Mouse (Mus musculus): ENCODE measurements at regions not wholly inside any gene's neighbourhood (a gene's known extent, or its start where the extent isn't known, plus 50 kb on each side); places are given as distances from the start of the nearest gene placed in this dataset.

- DNase-seq (ENCODE audit: low spot score) = no peak
Measured at GRCm38 (mm10) chr15:27270203-27270602, 196.3 kb upstream of the Ank start.

- no peak for DNase-seq (ENCODE audit: low spot score)
Measured at GRCm38 (mm10) chr15:27282279-27282678, 184.2 kb upstream of the Ank start.

GRCm38 (mm10) chr15:27303856-27304255 is 162.6 kb upstream of the Ank start:
- no peak for DNase-seq (ENCODE audit: low spot score)

- no peak for DNase-seq (ENCODE audit: low spot score)
Measured at GRCm38 (mm10) chr15:27304256-27304655, 162.2 kb upstream of the Ank start.

DNA sequence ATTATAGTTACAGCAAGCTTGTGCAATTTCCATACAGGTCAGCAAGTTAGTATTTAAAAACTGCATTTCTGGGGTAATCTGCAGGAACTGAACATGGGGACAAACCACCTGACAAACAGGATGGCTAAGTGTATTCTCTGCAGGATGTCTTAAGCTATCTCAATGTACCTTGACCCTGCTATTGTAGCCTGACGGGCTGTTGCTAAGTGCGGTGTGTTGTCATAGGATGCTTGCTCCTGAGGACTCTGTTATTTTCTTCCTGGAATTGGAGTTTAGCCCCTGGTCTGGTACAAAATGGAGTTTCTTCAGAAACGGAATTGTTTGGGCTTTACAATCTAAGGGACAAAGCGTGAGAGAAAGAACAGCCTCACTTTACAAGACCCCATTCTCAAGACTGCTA is 161.4 kb upstream of the Ank start:
- DNase-seq (ENCODE audit: low spot score) = no peak

DNA sequence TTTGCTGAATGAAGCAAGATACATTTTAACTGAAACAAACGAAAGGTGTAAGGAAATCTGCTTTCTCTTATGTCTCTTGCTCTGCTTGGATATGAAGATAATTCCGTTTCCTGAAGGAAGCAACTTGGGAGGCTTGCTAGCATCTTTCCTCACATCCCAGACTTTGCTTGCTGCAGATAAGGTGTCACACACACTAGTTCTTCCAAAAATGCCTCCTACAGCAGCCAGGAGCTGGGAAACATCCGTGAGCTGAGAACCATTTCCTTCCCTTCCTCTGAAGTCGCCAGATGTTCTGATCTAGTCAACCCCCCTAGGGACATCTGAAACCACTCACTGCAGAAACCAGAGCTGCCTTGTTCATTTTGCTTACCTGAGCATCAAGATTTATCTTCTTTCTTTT is 157.8 kb upstream of the Ank start:
- no peak for DNase-seq (ENCODE audit: low spot score)

DNA sequence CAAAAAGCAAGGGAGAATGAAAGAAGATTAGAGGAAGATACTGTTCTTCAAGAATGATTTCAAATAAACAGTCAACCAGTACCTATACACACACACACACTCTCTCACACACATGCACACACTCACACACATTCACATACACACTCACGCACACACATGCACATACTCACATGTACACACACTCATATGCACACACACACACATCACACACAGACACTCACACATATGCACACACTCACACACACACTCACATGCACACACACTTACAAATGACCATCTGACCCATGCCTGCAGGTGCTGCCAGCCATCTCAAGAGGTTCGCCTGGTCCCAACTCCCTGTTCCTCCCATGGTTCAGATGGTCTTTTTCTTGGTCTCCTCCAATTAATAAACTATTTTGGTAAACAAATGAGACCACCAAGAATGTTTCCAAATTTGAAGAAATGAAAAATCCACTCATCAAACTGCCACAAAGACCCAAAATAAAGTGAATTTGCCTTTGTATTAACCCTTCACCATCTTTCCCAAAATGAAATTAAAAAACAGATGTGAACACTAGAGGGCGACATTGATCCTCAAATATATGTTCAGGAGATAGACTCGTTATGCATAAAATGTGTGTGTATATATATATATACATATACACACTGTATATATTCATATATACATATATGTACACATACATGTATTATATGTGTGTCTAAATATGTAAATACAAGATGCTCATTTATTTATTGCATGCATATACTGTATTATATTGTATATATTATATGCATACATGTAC is 150.3 kb upstream of the Ank start:
- DNase-seq (ENCODE audit: low spot score) = peak; percentile 42

GRCm38 (mm10) chr15:27316746-27317129 is 149.7 kb upstream of the Ank start:
- no peak for DNase-seq (ENCODE audit: low spot score)

DNA sequence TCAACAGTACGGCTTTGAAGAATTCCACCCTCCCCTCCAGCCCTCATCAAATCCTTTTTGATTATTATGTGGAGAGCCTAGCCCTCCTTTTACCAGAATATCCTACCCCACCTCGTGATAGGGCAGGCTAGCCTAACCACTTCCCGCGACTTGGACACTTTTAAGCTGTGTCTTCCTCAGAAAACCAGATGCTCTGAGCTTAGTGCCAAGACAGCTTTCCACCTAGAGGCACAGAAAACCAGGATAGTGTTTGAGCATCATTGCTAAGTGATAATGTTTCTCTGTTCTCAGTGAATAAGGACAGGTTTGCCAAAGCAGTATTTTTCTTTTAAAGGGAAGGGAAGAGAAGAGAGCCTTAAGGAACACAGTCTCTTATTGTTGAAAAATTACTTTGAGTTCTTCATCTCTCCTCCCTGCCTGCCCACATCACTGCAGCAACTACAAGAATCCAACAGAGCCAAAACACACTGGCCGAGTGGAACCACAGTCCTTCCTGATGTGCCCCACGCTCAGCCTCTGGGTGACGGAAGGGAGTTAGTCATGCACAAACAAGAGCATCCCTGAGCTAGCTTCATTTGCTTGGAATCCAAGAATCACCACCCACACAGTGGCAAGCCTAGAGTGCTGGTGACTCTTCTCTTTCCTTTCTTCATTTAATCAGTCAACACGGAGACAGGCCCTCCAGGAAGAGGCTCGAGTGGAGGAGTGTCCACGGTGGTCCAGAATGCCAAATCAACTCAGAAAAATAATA is 144.4 kb upstream of the Ank start:
- DNase-seq (ENCODE audit: low spot score) = no peak

DNA sequence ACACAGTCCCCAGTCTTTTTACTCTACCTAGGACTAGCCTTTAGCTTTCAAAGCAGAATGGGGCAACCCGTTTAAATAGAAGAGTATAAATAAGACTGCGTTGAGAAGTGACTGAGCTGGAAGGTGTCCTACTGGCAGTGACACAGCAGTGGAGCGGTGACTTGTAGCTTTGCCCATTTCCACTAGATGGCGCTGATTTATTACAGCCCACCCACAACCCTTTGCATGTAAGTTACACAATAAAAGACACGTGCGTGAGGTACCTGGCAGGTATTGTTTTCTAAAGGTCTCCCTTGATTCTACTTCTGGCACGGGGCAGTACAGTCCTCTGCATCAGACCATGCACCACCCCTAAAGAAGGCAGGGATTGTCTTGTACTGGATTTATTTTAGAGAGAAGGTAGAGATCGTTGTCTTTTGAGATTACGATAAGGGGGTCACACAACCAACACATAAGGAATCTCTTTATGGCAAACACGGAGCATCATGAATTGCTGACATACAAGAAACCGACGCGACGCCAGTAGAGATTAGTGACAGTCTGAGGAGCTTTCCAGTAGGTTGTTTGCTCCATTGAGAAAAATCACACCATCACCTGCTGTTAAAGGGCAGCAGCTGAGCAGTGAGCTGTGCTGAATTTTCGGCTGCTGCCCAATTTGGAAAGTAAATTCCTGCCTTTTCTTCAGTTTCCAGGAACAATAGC is 140.5 kb upstream of the Ank start:
- peak; percentile 48 for DNase-seq (ENCODE audit: low spot score)

- no peak for DNase-seq (ENCODE audit: low spot score)
Measured at GRCm38 (mm10) chr15:27326549-27326876, 140.0 kb upstream of the Ank start.

GRCm38 (mm10) chr15:27327744-27328143 is 138.7 kb upstream of the Ank start:
- DNase-seq (ENCODE audit: low spot score) = no peak

DNA sequence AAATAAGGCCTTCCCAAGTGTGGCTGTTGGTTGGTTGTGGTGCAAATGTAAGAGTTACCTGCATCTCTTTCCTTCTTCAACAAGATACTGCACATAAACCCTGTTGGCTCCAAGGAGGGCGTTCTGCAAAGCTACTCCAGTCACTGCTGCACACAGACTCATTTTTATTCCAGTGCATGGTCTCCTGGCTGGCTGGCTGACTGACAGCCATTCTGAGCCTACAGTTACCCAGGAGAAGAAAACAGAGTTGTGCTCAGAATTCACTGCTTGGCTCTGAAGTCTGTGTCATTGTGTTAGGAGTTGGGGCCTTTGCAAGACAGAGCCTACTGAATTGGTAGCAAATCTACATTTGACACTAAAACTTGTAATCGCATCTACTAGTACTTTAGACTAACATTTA is 138.0 kb upstream of the Ank start:
- no peak for DNase-seq (ENCODE audit: low spot score)

DNA sequence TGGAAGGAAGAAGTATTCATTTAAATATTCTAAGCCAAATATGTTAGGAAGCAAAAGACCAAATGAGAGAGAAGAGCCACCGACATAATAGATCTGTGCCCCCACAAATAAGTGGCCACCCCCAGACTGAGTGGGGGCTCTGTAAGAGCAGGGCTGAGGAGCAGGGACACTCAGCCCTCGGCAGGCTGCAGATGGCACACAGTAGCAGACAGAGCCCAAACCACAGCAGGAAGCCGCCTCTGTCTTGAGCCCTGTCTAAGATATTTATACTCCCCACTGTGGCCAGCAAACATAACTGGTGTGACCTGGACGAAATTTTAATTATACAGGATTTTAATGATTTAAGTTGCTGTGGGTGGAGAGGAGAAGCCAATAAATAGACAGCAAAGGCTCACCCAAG is 126.4 kb upstream of the Ank start:
- no peak for DNase-seq (ENCODE audit: low spot score)

- no peak for DNase-seq (ENCODE audit: low spot score)
Measured at GRCm38 (mm10) chr15:27341518-27341976, 124.9 kb upstream of the Ank start.

- no peak for DNase-seq (ENCODE audit: low spot score)
Measured at GRCm38 (mm10) chr15:27358441-27358840, 108.0 kb upstream of the Ank start.

- DNase-seq (ENCODE audit: low spot score) = no peak
Measured at GRCm38 (mm10) chr15:27359271-27359670, 107.2 kb upstream of the Ank start.

- no peak for DNase-seq (ENCODE audit: low spot score)
Measured at GRCm38 (mm10) chr15:27374517-27374916, 92.0 kb upstream of the Ank start.

DNA sequence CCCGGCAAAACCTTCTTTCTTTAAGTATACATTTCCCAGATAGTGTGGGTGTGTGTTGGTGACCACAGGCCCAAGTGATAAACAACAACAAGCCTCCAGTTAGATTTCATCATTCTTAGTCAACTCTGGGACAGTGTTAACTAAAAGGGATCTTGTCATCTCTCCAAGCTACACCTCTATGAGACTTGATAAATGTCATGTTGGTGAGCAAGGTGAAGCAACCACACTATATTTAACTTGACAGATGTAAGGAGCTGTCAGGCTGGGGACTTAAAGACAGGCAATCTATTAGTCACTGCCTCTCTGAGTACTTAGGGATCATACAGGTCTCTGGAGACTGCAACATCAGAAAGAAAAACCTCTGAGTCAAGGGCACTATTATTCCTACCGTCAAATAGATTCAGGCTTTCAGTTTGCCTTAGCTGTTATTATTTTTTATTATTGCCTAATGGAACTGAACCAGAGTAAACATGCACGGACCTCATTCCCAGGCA is 87.8 kb upstream of the Ank start:
- DNase-seq (ENCODE audit: low spot score) = no peak

DNA sequence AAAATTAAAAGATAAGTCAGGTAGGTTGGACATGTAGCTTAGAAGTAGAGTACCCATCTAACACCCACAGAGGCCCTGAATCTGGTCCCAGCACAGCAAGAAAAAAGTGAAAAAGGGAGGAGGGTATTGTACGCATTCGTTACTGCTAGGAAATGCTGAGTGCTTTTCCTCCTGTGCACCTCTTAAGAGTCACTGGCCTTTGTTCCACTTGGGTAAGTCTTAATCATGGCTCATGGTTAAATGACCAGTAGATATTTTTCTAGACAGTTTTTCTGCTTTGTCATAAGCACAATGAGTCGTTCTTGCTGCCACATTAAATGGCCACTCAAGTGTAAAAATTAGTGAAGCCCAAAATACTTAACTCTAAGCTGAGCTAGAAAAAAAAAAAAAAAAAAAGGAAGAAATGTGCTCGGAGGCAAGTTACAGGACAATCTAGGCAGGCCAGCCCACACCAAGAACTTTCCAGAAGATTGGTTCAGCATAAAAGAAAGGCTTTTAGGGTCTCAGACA is 86.0 kb upstream of the Ank start:
- DNase-seq (ENCODE audit: low spot score) = no peak

DNA sequence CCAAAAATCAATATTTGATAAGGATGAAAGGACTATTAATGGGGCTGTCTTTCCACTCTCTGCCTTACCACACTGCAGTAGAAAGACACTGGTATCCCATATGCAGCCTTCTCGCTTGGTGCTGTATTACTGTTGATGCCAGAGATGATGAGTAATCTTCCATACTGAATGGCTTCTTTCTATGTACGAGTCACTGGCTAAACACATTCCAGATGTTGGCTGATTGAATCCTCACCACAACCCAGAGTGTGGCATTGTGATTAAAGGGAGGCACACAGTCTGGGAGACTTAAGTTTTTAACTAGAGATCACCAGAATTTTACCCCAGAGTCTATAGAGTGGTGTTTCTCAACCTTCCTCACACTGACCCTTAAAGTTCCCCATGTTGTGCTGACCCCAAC is 84.9 kb upstream of the Ank start:
- no peak for DNase-seq (ENCODE audit: low spot score)

GRCm38 (mm10) chr15:27390567-27390966 is 75.9 kb upstream of the Ank start:
- no peak for DNase-seq (ENCODE audit: low spot score)

DNA sequence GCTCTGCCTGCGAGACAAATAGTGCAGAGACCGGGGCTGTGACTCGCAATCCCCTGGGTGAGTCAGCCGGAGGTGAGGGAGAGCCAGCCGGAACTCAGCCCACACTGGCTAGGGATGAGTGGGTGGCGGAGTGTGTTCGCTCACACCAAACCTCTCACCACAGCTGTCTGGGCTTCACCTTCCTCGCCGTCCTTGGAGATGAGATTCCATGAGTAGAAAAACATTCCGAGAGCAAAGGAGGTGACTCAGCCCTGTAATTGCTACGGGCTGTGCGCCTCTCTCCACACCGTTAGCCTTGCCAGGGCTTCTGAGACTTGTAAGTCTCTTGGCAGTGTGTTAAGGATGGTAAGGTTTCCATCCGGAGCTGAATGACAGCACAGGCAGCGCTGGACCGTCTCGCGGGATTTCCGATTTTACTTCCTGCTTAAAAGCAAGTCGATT is 60.7 kb upstream of the Ank start:
- DNase-seq (ENCODE audit: low spot score) = no peak

Measured in c-Kit-positive CD71-positive TER-119-positive erythroid progenitor cells, embryonic 14.5 days (primary cell).